Mouse (Mus musculus) left cerebral cortex, adult 18-20 months (tissue): ENCODE measurements around the gene Zfp493. TPM values are rescaled to one million over a fixed set of nuclear protein-coding genes. Genes with fewer than 3 reads are reported as not detected.

Source experiments
- total RNA-seq, 2 experiments: library from RNA; stranded (reverse); gene quantifications; 2 replicates each; pipeline ENCODE4 v1.2.3; 2021

Zfp493 gene
- total RNA-seq, 2 experiments from 2014 or later: 4.3 to 5.9 TPM

Other genes with a start within 250 kb of the Zfp493 start
- gene Zfp748, start 225.9 kb upstream of the Zfp493 start, total RNA-seq: 10 to 100 TPM; 10.2 to 10.3 TPM
- gene Zfp729b, start 170.0 kb upstream of the Zfp493 start, total RNA-seq: 1 to 10 TPM; 7.5 to 8.5 TPM
- 1 to 10 TPM; 1.4 to 3.3 TPM for gene Gm49345, start 141.9 kb upstream of the Zfp493 start, total RNA-seq
- 1 to 10 TPM; 8.5 to 9.0 TPM for gene Zfp729a, start 141.9 kb upstream of the Zfp493 start, total RNA-seq
- gene Zfp738, start 92.6 kb upstream of the Zfp493 start, total RNA-seq: 10 to 100 TPM; 22.6 to 23.1 TPM
- 10 to 100 TPM; 14.1 to 14.4 TPM for gene Zfp65, start 50.5 kb upstream of the Zfp493 start, total RNA-seq
- 1 to 10 TPM; 6.6 to 7.2 TPM for gene Zfp85, start 24.5 kb upstream of the Zfp493 start, total RNA-seq
- 1 to 10 TPM; 4.7 to 6.6 TPM for gene Zfp273, start 34.0 kb downstream of the Zfp493 start, total RNA-seq
- gene Gm10037, start 51.4 kb downstream of the Zfp493 start, total RNA-seq: 10 to 100 TPM in 1 of 2 experiments, 1 to 10 TPM in 1; 9.6 to 13.6 TPM
- gene BC048507, start 83.6 kb downstream of the Zfp493 start, total RNA-seq: not detected